Mouse (Mus musculus) hindbrain, postnatal 0 days (tissue): ENCODE measurements around the gene Ankdd1a. TPM values are rescaled to one million over a fixed set of nuclear protein-coding genes. Genes with fewer than 3 reads are reported as not detected.
A peak's percentile ranks its signal among the peaks of the same experiment; 100 is the strongest.

Experiments used
- ATAC-seq: fragments of 200-750 bp; cut with Nextera tagmentation; 2 replicates; pipeline ENCODE4 v1.8.0; 2017; ENCODE audit warnings: mild to moderate bottlenecking, moderate TSS enrichment, moderate library complexity
- DNase-seq: peaks from one replicate; pipeline ENCODE4 v3.0.0-alpha.2; 2015; ENCODE audit warnings: low spot score
- H3K27ac ChIP-seq: fragments of 300-500 bp; sonication (generic); 2 replicates; pipeline ENCODE4 v1.5.1; 2014; ENCODE audit warnings: mild to moderate bottlenecking
- H3K27me3 ChIP-seq: fragments of 300-500 bp; sonication (generic); 2 replicates; pipeline ENCODE4 v1.6.1; 2014; ENCODE audit warnings: low read length, mixed read lengths; ENCODE audit not compliant: insufficient read depth
- H3K36me3 ChIP-seq: fragments of 300-500 bp; sonication (generic); 2 replicates; pipeline ENCODE4 v1.6.1; 2014; ENCODE audit warnings: low read length, mixed read lengths; ENCODE audit not compliant: insufficient read depth
- H3K4me1 ChIP-seq: fragments of 300-500 bp; sonication (generic); 2 replicates; pipeline ENCODE4 v1.6.1; 2014; ENCODE audit warnings: antibody characterized with exemption, low read length, mixed read lengths; ENCODE audit not compliant: insufficient read depth
- H3K4me2 ChIP-seq: fragments of 300-500 bp; sonication (generic); 2 replicates; pipeline ENCODE4 v1.6.1; 2014; ENCODE audit warnings: low read depth, mild to moderate bottlenecking, low read length, moderate library complexity, mixed read lengths
- H3K4me3 ChIP-seq: fragments of 300-500 bp; sonication (generic); 2 replicates; pipeline ENCODE4 v1.5.1; 2014; ENCODE audit warnings: low read length
- H3K9ac ChIP-seq: fragments of 300-500 bp; sonication (generic); replicated peaks from 2 replicates; pipeline ENCODE4 v1.6.1; 2014; ENCODE audit warnings: mild to moderate bottlenecking, low read length, moderate library complexity, mixed read lengths
- H3K9me3 ChIP-seq: fragments of 300-500 bp; sonication (generic); 2 replicates; pipeline ENCODE4 v1.6.1; 2016; ENCODE audit warnings: low read length, mixed read lengths
- CTCF ChIP-seq: IDR thresholded peaks from 2 replicates; pipeline ENCODE4 v1.5.1; 2016; ENCODE audit warnings: antibody characterized with exemption, control low read depth, low read depth
- WGBS: fragments of 180-500 bp; shearing (Covaris S2); extraction: QIAGEN DNeasy Blood & Tissue Kit; methylation state at CpG from one replicate; pipeline ENCODE4 v1.1.7; 2014; 5-methylcytosine and 5-hydroxymethylcytosine counted together
- polyA plus RNA-seq: library from polyadenylated mRNA; unstranded; fragments of >200 nt; fragmentation: Nextera tagmentation; extraction: Ambion mirVana; gene quantifications from 2 replicates; pipeline ENCODE4 v1.2.1, GENCODE M21; 2015
- total RNA-seq: library from RNA; depleted of rRNA; stranded (reverse); fragments of >200 nt; gene quantifications from 2 replicates; pipeline ENCODE4 v1.2.3, GENCODE M21; 2014

Ankdd1a gene
- total and polyA plus RNA-seq, 2 experiments from 2014 or later: 1.2 to 5.9 TPM

DNA sequence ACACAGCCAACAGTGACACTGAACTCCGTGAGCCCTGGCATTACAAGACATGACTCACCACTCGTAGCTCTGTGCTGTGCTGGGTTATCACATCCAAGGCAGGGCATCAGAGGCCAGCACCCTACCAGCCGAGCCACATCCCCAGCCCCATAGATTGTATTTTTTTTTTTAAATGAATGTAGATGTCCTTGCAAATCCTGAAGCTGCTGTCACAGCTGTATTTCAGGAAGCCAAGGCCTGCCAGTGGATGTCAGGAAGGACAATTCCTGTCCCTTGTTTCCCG lies 26.4 kb upstream of the Ankdd1a start:
- no peaks in the 10 kb centered on the region for H3K27me3 ChIP-seq
- no peak overlapping the region for H3K4me3 ChIP-seq
- no peaks in the 10 kb centered on the region for H3K36me3 ChIP-seq
- no peak overlapping the region for H3K9ac ChIP-seq
- no peaks in the 10 kb centered on the region for H3K9me3 ChIP-seq
- H3K4me2 ChIP-seq: no peak overlapping the region
- peak overlapping the region; percentile 21; the same call in 1 of the 2 replicates for H3K27ac ChIP-seq
- WGBS: 28% methylated on average over 4 of the region's 4 CpGs
- no peak for DNase-seq
- TF ChIP-seq CTCF: no peak
- H3K4me1 ChIP-seq: peaks cover 12% of the 10 kb centered on the region
- no peak for ATAC-seq

DNA sequence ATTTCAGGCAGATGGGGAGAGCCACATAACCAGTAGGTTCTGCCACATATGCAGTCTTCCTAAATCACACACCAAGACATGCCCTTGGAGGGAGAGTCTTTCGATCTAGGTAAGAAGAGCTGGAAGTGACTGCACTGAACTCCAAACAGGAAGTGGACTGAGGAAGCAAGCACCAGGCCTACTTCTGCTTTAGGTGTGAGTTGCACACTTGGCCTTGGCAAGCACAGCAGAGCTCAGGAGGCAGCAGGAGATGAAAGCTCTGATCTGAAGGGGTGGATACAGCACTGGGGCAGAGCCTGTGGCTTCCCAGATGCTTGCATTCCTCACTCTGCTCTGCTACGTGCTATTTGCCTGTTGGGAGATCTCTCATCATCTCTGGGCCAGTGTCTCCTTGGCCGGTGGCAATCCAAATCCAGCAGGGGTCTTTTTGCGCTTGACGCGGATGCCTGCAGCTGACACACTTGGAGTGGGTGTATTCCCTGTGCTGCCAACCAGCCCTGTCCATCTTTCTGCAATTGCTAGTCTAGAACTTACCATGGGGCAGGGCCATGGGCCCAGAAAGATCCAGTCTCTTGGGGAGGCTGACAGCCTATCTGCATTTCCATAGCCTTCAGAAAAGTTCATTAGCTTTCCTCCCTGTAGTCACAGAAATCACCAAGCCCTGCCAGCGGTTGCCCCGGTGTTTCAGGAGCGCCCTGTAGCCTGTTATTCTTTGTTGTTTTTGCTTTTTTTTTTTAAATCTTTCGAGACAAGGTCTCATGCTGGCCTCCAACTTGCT lies 25.8 kb upstream of the Ankdd1a start:
- 42% methylated on average over 10 of the region's 10 CpGs for WGBS
- peaks cover 10% of the 10 kb centered on the region for H3K4me1 ChIP-seq
- H3K4me3 ChIP-seq: no peak overlapping the region
- ATAC-seq (peak; percentile 55; the same call in 1 of the 2 replicates), DNase-seq (peak; percentile 25)
- H3K9me3 ChIP-seq: no peaks in the 10 kb centered on the region
- H3K27me3 ChIP-seq: no peaks in the 10 kb centered on the region
- no peak overlapping the region for H3K9ac ChIP-seq
- no peak overlapping the region for H3K4me2 ChIP-seq
- no peak for TF ChIP-seq CTCF
- no peaks in the 10 kb centered on the region for H3K36me3 ChIP-seq
- peak overlapping the region; percentile 21; the same call in 1 of the 2 replicates for H3K27ac ChIP-seq

DNA sequence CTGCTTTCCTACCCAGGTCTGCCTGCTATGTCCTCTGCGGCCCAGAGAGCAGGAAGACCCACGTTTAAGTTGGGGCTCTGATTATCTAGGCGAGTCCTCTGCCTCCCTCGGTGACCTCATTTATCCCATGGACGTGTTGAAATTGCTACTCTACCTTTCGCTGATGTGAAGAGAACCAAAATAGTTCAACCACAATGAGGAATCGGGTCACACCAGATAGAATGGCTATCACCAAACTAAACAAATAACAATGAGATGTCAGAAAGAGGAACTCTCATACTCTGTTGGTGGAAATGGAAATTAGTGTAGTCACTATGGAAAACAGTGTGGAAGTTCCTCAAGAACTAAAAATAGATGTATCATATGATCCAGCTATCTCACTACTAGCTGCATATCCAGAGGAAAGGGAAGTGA lies 22.1 kb upstream of the Ankdd1a start:
- DNase-seq: no peak
- TF ChIP-seq CTCF: no peak
- Histone ChIP-seq H3K27ac (no peak overlapping the region), H3K4me1 (peaks cover 10% of the 10 kb centered on the region; the same call in 1 of the 2 replicates), H3K4me2 (no peak overlapping the region), H3K27me3 (no peaks in the 10 kb centered on the region), H3K4me3 (no peak overlapping the region), H3K36me3 (no peaks in the 10 kb centered on the region), H3K9me3 (no peaks in the 10 kb centered on the region), H3K9ac (no peak overlapping the region)
- WGBS: 86% methylated on average over 7 of the region's 7 CpGs
- ATAC-seq: no peak

GRCm38 (mm10) chr9:65541126-65542068 lies 21.4 kb upstream of the Ankdd1a start:
- Histone ChIP-seq H3K4me2 (no peak overlapping the region), H3K27me3 (no peaks in the 10 kb centered on the region), H3K9ac (no peak overlapping the region), H3K27ac (no peak overlapping the region), H3K36me3 (no peaks in the 10 kb centered on the region), H3K4me1 (peaks cover 10% of the 10 kb centered on the region; the same call in 1 of the 2 replicates), H3K9me3 (no peaks in the 10 kb centered on the region), H3K4me3 (no peak overlapping the region)
- no peak for TF ChIP-seq CTCF
- ATAC-seq: no peak
- peak; percentile 50 for DNase-seq
- 64% methylated on average over 13 of the region's 13 CpGs for WGBS

DNA sequence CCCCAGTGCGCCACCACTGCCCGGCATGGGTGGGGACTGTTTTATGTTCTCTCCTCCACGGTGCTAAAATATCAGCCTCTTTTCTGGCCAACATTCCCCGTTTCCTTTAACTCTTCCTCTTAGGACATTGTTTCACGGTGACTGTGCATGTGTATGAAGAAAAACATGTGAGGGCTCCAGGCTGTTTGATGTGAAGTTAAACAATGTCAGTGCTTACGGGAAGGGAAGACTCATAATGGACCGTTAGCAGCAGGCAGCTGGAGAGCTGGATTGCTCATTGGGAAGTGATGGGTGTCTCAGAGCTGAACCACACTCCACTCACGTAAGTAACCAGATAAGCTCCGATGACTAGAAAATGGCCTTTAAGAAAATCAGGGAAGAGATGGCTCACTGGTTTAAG lies 19.7 kb upstream of the Ankdd1a start:
- 84% methylated on average over 9 of the region's 9 CpGs for WGBS
- no peak overlapping the region for H3K27ac ChIP-seq
- no peaks in the 10 kb centered on the region for H3K4me1 ChIP-seq
- DNase-seq: no peak
- no peak overlapping the region for H3K4me2 ChIP-seq
- TF ChIP-seq CTCF: no peak
- H3K4me3 ChIP-seq: no peak overlapping the region
- no peaks in the 10 kb centered on the region for H3K36me3 ChIP-seq
- H3K9me3 ChIP-seq: no peaks in the 10 kb centered on the region
- H3K9ac ChIP-seq: no peak overlapping the region
- H3K27me3 ChIP-seq: no peaks in the 10 kb centered on the region
- ATAC-seq: no peak

- Histone ChIP-seq H3K9me3 (no peaks in the 10 kb centered on the region), H3K9ac (no peak overlapping the region), H3K4me3 (no peak overlapping the region), H3K4me2 (no peak overlapping the region), H3K36me3 (no peaks in the 10 kb centered on the region), H3K27ac (no peak overlapping the region), H3K4me1 (no peaks in the 10 kb centered on the region), H3K27me3 (no peaks in the 10 kb centered on the region)
- 85% methylated on average over 8 of the region's 8 CpGs for WGBS
- no peak for TF ChIP-seq CTCF
- DNase-seq: no peak
- no peak for ATAC-seq
Observed at GRCm38 (mm10) chr9:65537901-65538630, 18.1 kb upstream of the Ankdd1a start.
